Mouse (Mus musculus) layer of hippocampus, adult 6 months (tissue): Measurements from ENCODE around the gene Gna15. TPM values are rescaled to one million over a fixed set of nuclear protein-coding genes. Genes with fewer than 3 reads are reported as not detected.

ENCODE experiments used
- long read RNA-seq, 2 experiments: library from polyadenylated mRNA; unstranded; transcript quantifications; one replicate each; pipeline ENCODE4 v2.0.0; 2019 to 2020
- microRNA-seq: library from miRNA; unstranded; fragments of <30 nt; microRNA quantifications from one replicate; pipeline ENCODE4 v1.2.0, GENCODE M21; 2020
- polyA plus RNA-seq: library from polyadenylated mRNA; unstranded; fragments of <200 nt; fragmentation: Nextera tagmentation; gene quantifications from 2 replicates; pipeline ENCODE4 v1.2.3, GENCODE M21; 2021

The Gna15 gene
- 2.6 and 3.5 TPM in 2 replicates for polyA plus RNA-seq
- long read RNA-seq, experiment 1, transcript Gna15-201 (7 exons, 1,962 nt): major isoform, 7 of 10 reads
- long read RNA-seq, experiment 1, partial matches to known transcripts: 0 of 10 reads
- long read RNA-seq, experiment 1, other reads (novel, unspliced or antisense): 3 of 10 reads
- long read RNA-seq, experiment 2, transcript Gna15-201 (7 exons, 1,962 nt): major isoform, 16 of 19 reads
- long read RNA-seq, experiment 2, partial matches to known transcripts: 0 of 19 reads
- long read RNA-seq, experiment 2, other reads (novel, unspliced or antisense): 3 of 19 reads

GRCm38 (mm10) chr10:81524051-81524605 is at the start of gene Gna15:
Gene Gna15 (minus strand): TSS chr10:81524225.

GRCm38 (mm10) chr10:81559163-81559626 is 35.2 kb upstream of the Gna15 start, which contains the start of gene Aes:
Gene Aes (plus strand): TSS chr10:81559488.

GRCm38 (mm10) chr10:81545161-81545747 is 21.2 kb upstream of the Gna15 start, which contains the start of gene Gna11:
Gene Gna11 (minus strand): TSS chr10:81545190.

GRCm38 (mm10) chr10:81500032-81500431 is 24.0 kb downstream of the Gna15 start, which contains the start of gene S1pr4:
Gene S1pr4 (minus strand): TSS chr10:81500132.

GRCm38 (mm10) chr10:81496264-81496901 is 27.6 kb downstream of the Gna15 start, which contains the start of gene Ncln:
Gene Ncln (minus strand): TSS chr10:81496392.

GRCm38 (mm10) chr10:81482533-81482889 is 41.5 kb downstream of the Gna15 start, which contains the start of gene Celf5:
Gene Celf5 (minus strand): TSS chr10:81482709.

GRCm38 (mm10) chr10:81455181-81455895 is 68.7 kb downstream of the Gna15 start, which contains the start of gene Nfic:
Gene Nfic (minus strand): TSS chr10:81455635.

Small RNAs within 50 kb of the gene (microRNA-seq; reads per million reads assigned to microRNA genes)
- gene Gm25595: not detected

Other genes starting within 250 kb of the Gna15 start
- gene Tjp3, start 232.6 kb downstream of the Gna15 start, polyA plus RNA-seq: 1.1 and 4.3 TPM in 2 replicates
- 48.2 and 55.7 TPM in 2 replicates for gene Pip5k1c, start 231.3 kb downstream of the Gna15 start, polyA plus RNA-seq
- 13.5 and 13.9 TPM in 2 replicates for gene Cactin, start 203.1 kb downstream of the Gna15 start, polyA plus RNA-seq
- gene Tbxa2r, start 195.5 kb downstream of the Gna15 start, polyA plus RNA-seq: 1.4 and 1.7 TPM in 2 replicates
- gene Gipc3, start 181.0 kb downstream of the Gna15 start, polyA plus RNA-seq: 0.60 and 0.80 TPM in 2 replicates
- gene Hmg20b, start 173.7 kb downstream of the Gna15 start, polyA plus RNA-seq: 28.5 TPM in 2 replicates
- 9.2 and 10.7 TPM in 2 replicates for gene Mfsd12, start 166.7 kb downstream of the Gna15 start, polyA plus RNA-seq
- gene 4930404N11Rik, start 158.4 kb downstream of the Gna15 start, polyA plus RNA-seq: not detected in 2 replicates
- gene Fzr1, start 145.7 kb downstream of the Gna15 start, polyA plus RNA-seq: 62.7 and 65.6 TPM in 2 replicates
- 178 and 192 TPM in 2 replicates for gene Dohh, start 139.8 kb downstream of the Gna15 start, polyA plus RNA-seq
- 4.3 and 4.7 TPM in 2 replicates for gene Gm48551, start 139.8 kb downstream of the Gna15 start, polyA plus RNA-seq
- gene Gm48552, start 135.2 kb downstream of the Gna15 start, polyA plus RNA-seq: 1.3 TPM in 1 of 2 replicates, not detected in the other
- 2.8 and 3.4 TPM in 2 replicates for gene Smim24, start 131.2 kb downstream of the Gna15 start, polyA plus RNA-seq
- 22.5 and 25.0 TPM in 2 replicates for gene Nfic, start 68.6 kb downstream of the Gna15 start, polyA plus RNA-seq
- 60.5 and 83.1 TPM in 2 replicates for gene Celf5, start 41.5 kb downstream of the Gna15 start, polyA plus RNA-seq
- gene Ncln, start 27.8 kb downstream of the Gna15 start, polyA plus RNA-seq: 45.3 and 46.2 TPM in 2 replicates
- 0.43 and 0.55 TPM in 2 replicates for gene S1pr4, start 24.1 kb downstream of the Gna15 start, polyA plus RNA-seq
- 42.2 and 61.8 TPM in 2 replicates for gene Gna11, start 21.0 kb upstream of the Gna15 start, polyA plus RNA-seq
- gene Aes, start 35.3 kb upstream of the Gna15 start, polyA plus RNA-seq: 230 and 286 TPM in 2 replicates
- 3.0 and 3.9 TPM in 2 replicates for gene Tle2, start 50.3 kb upstream of the Gna15 start, polyA plus RNA-seq
- 2.5 and 3.7 TPM in 2 replicates for gene Tle6, start 76.8 kb upstream of the Gna15 start, polyA plus RNA-seq
- 0.24 and 0.54 TPM in 2 replicates for gene BC025920, start 82.0 kb upstream of the Gna15 start, polyA plus RNA-seq
- 24.3 and 28.2 TPM in 2 replicates for gene Sirt6, start 103.6 kb upstream of the Gna15 start, polyA plus RNA-seq
- 22.5 and 26.2 TPM in 2 replicates for gene Ankrd24, start 104.3 kb upstream of the Gna15 start, polyA plus RNA-seq
- gene Gm10778, start 124.8 kb upstream of the Gna15 start, polyA plus RNA-seq: 1.5 and 1.7 TPM in 2 replicates
- 4.8 and 7.5 TPM in 2 replicates for gene Zfp433, start 180.6 kb upstream of the Gna15 start, polyA plus RNA-seq
- 4.8 and 5.4 TPM in 2 replicates for gene Gm3055, start 246.9 kb upstream of the Gna15 start, polyA plus RNA-seq